In genomic region chr4:8205089-8205649, GRCm38 (mm10) we compare ENCODE assay signal across 25 mouse cellular contexts. TPM values are rescaled to one million over a fixed set of nuclear protein-coding genes. Genes with fewer than 3 reads are reported as not detected.
DNase-seq lines count a peak whose midpoint lies in the region; ATAC-seq and TF ChIP-seq lines count a peak whose summit lies in the region.
"Had no signal": no experiment of that assay in that cellular context is flagged by ENCODE, and none has a peak within 500 bp of the region (broad histone marks: within the 10 kb centered on the region; RNA-seq: fewer than 3 reads in every experiment).

No protein-coding gene starts in this region.

- no peak for DNase-seq in heart, postnatal 14 days
- DNase-seq in kidney, postnatal 0 days (ENCODE audit: low spot score), result peak; percentile 44
- no peak for DNase-seq in kidney, adult 18-20 months
- DNase-seq in Patski (ENCODE audit: low read depth, low spot score), result peak; percentile 38
- DNase-seq in frontal cortex, postnatal 10 days (ENCODE audit: low spot score in 2 of 2), result no peak
- DNase-seq: adrenal gland, postnatal 36 days; cerebellum, adult 18-20 months; cerebellum, postnatal 10 days; gastrocnemius, postnatal 14 days; heart, adult 11 months; kidney, postnatal 10 days; layer of hippocampus, adult 9-11 months; liver; lung, adult 2 months; lung, postnatal 10 days had no signal

- H3K36me3 ChIP-seq in heart, embryonic 15.5 days, result no peaks in the 10 kb centered on the region
- H3K36me3 ChIP-seq in kidney, postnatal 0 days (ENCODE audit: insufficient read depth, low read length), result no peaks in the 10 kb centered on the region
- H3K36me3 ChIP-seq: embryonic facial prominence, embryonic 13.5 days; G1E; intestine, embryonic 15.5 days; midbrain, embryonic 13.5 days had no signal

- no peaks in the 10 kb centered on the region for H3K9me3 ChIP-seq in heart, embryonic 15.5 days (replicated peaks)
- H3K9me3 ChIP-seq in kidney, postnatal 0 days (replicated peaks; ENCODE audit: low read length), result no peaks in the 10 kb centered on the region
- H3K9me3 ChIP-seq: embryonic facial prominence, embryonic 13.5 days; G1E; intestine, embryonic 15.5 days; midbrain, embryonic 13.5 days had no signal

- 50% methylated on average over 4 of the region's 4 CpGs for WGBS in heart, embryonic 15.5 days
- WGBS in kidney, postnatal 0 days, result 44% methylated on average over 4 of the region's 4 CpGs

- peak overlapping the region; percentile 9; the same call in 1 of the 2 replicates for H3K27ac ChIP-seq in heart, embryonic 15.5 days
- H3K27ac ChIP-seq in kidney, postnatal 0 days, result no peak overlapping the region
- H3K27ac ChIP-seq: embryonic facial prominence, embryonic 13.5 days; intestine, embryonic 15.5 days; liver, embryonic 14.5 days; macrophage; midbrain, embryonic 13.5 days had no signal

- no peak for TF ChIP-seq CTCF in kidney, postnatal 0 days (IDR thresholded peaks at IDR 0.05; ENCODE audit: low read depth)
- TF ChIP-seq CTCF in Patski (IDR thresholded peaks at IDR 0.05), result no peak

- peaks cover 12% of the 10 kb centered on the region for H3K4me1 ChIP-seq in heart, embryonic 15.5 days (replicated peaks)
- no peaks in the 10 kb centered on the region for H3K4me1 ChIP-seq in kidney, postnatal 0 days (replicated peaks; ENCODE audit: insufficient read depth, low read length)
- H3K4me1 ChIP-seq: embryonic facial prominence, embryonic 13.5 days; midbrain, embryonic 13.5 days had no signal

- in situ Hi-C loops in Patski (cut with MboI; ENCODE audit: low pct_unique_long_range_greater_than_20kb), result no loop called here

- no peak overlapping the region for H3K4me2 ChIP-seq in heart, embryonic 15.5 days
- H3K4me2 ChIP-seq in kidney, postnatal 0 days (ENCODE audit: low read length), result no peak overlapping the region
- H3K4me2 ChIP-seq: embryonic facial prominence, embryonic 13.5 days; intestine, embryonic 15.5 days; midbrain, embryonic 13.5 days had no signal

- intact Hi-C loops in heart, postnatal 14 days (cut with DNase I), result no loop called here

- no peaks in the 10 kb centered on the region for H3K27me3 ChIP-seq in heart, embryonic 15.5 days
- no peaks in the 10 kb centered on the region for H3K27me3 ChIP-seq in kidney, postnatal 0 days (ENCODE audit: insufficient read depth, low read length)
- no peaks in the 10 kb centered on the region for H3K27me3 ChIP-seq in Patski
- H3K27me3 ChIP-seq: embryonic facial prominence, embryonic 13.5 days; intestine, embryonic 15.5 days; midbrain, embryonic 13.5 days had no signal

- ATAC-seq in heart, embryonic 15.5 days (replicated peaks; ENCODE audit: insufficient number of reproducible peaks, insufficient read depth, low FRiP score, low read depth), result no peak
- ATAC-seq in kidney, postnatal 0 days (replicated peaks; ENCODE audit: low FRiP score, low read depth), result no peak
- peak; percentile 62 for ATAC-seq in Patski
- ATAC-seq: forebrain, embryonic 16.5 days; hindbrain, embryonic 16.5 days; intestine, embryonic 15.5 days; midbrain, embryonic 13.5 days had no signal

- no peak overlapping the region for H3K4me3 ChIP-seq in heart, embryonic 15.5 days
- no peak overlapping the region for H3K4me3 ChIP-seq in kidney, postnatal 0 days (replicated peaks; ENCODE audit: low read depth, low read length)
- H3K4me3 ChIP-seq: embryonic facial prominence, embryonic 13.5 days; intestine, embryonic 15.5 days; midbrain, embryonic 13.5 days had no signal

- POLR2A ChIA-PET in Patski (lab: Charles Lee), result no interaction called here

- H3K9ac ChIP-seq in heart, embryonic 15.5 days, result no peak overlapping the region
- no peak overlapping the region for H3K9ac ChIP-seq in kidney, postnatal 0 days (ENCODE audit: low read depth, low read length)
- H3K9ac ChIP-seq: embryonic facial prominence, embryonic 13.5 days; intestine, embryonic 15.5 days; liver, embryonic 14.5 days; midbrain, embryonic 13.5 days had no signal

- CTCF ChIA-PET in Patski (lab: Charles Lee), result no interaction called here

RNA-seq across cellular contexts. Expression of gene Car8, which starts 33.7 kb away (rescaled TPM):
- polyA plus RNA-seq in heart, embryonic 15.5 days (2015; fragmentation: Nextera tagmentation; extraction: Ambion mirVana), result 10.2 and 11.5 TPM in 2 replicates
- total RNA-seq in heart, postnatal 14 days (2021), result 10 to 100 TPM; 10.2 to 10.4 TPM
- polyA plus RNA-seq in kidney, postnatal 0 days (2015; fragmentation: Nextera tagmentation; extraction: Ambion mirVana), result 9.7 and 10.7 TPM in 2 replicates
- polyA plus RNA-seq in Patski (2021), result not detected
- total RNA-seq: G1E; megakaryocyte-erythroid progenitor cell, adult 5-6 weeks had no signal
- polyA plus RNA-seq: G1E, macrophage had no signal

Comparison
In these comparisons a context has a peak if more than half of its experiments do, and no peak if none do; other contexts are left out.
1. DNase-seq: peak in kidney, postnatal 0 days (single experiment) and Patski (single experiment); none in heart, postnatal 14 days (0 of 2), kidney, adult 18-20 months (single experiment) and frontal cortex, postnatal 10 days (0 of 2).
2. RNA of gene Car8, which starts 33.7 kb away (polyA plus RNA-seq): 10.2 to 11.5 TPM in heart, embryonic 15.5 days and 9.7 to 10.7 TPM in kidney, postnatal 0 days; not detected in Patski (single experiment); every median in the first group is over 10 times any median in the second.